Mouse (Mus musculus) bone marrow, adult 2 months (tissue): ENCODE data around the gene Cuta.

Experiments
- CTCF ChIP-seq: fragments of 200-500 bp; IDR thresholded peaks from 2 replicates; pipeline ENCODE4 v1.5.1; 2011; ENCODE audit warnings: low read length, control low read depth; ENCODE audit not compliant: control insufficient read depth, insufficient read depth
- POLR2A ChIP-seq: fragments of 200-500 bp; IDR thresholded peaks from 2 replicates; pipeline ENCODE4 v1.6.1; 2011; ENCODE audit warnings: low read depth, mild to moderate bottlenecking, control low read depth, low read length, borderline replicate concordance; ENCODE audit not compliant: control insufficient read depth

- no peak for TF ChIP-seq CTCF
- no peak for TF ChIP-seq POLR2A
These were observed 45.0 kb downstream of the Cuta start for GRCm38 (mm10) chr17:26894342-26894741.
